Mouse (Mus musculus) bone marrow, adult 2 months (tissue): ENCODE results near the gene Akap12.

Experiments
- CTCF ChIP-seq: fragments of 200-500 bp; IDR thresholded peaks from 2 replicates; pipeline ENCODE4 v1.5.1; 2011; ENCODE audit warnings: low read length, control low read depth; ENCODE audit not compliant: control insufficient read depth, insufficient read depth
- POLR2A ChIP-seq: fragments of 200-500 bp; IDR thresholded peaks from 2 replicates; pipeline ENCODE4 v1.6.1; 2011; ENCODE audit warnings: low read depth, mild to moderate bottlenecking, control low read depth, low read length, borderline replicate concordance; ENCODE audit not compliant: control insufficient read depth

GRCm38 (mm10) chr10:4376461-4376860 is 110.3 kb downstream of the Akap12 start:
- no peak for TF ChIP-seq CTCF
- no peak for TF ChIP-seq POLR2A
